Mouse (Mus musculus) heart, embryonic 16.5 days (tissue): ENCODE results near the gene Nudt4. TPM values are rescaled to one million over a fixed set of nuclear protein-coding genes. Genes with fewer than 3 reads are reported as not detected.

Experiments
- ATAC-seq: fragments of 200-750 bp; cut with Nextera tagmentation; replicated peaks from 2 replicates; pipeline ENCODE4 v1.8.0; 2017; ENCODE audit warnings: moderate number of reproducible peaks; ENCODE audit not compliant: insufficient read depth, low FRiP score; ENCODE audit errors: extremely low read depth
- H3K27ac ChIP-seq: fragments of 300-500 bp; sonication (generic); 2 replicates; pipeline ENCODE4 v1.5.1; 2014; ENCODE audit warnings: mild to moderate bottlenecking, low read length, control low read depth, moderate library complexity
- H3K27me3 ChIP-seq: fragments of 300-500 bp; sonication (generic); 2 replicates; pipeline ENCODE4 v1.6.1; 2014; ENCODE audit warnings: low read length, mixed read lengths; ENCODE audit not compliant: control insufficient read depth, insufficient read depth
- H3K36me3 ChIP-seq: fragments of 300-500 bp; sonication (generic); 2 replicates; pipeline ENCODE4 v1.6.1; 2014; ENCODE audit not compliant: control insufficient read depth, insufficient read depth
- H3K4me1 ChIP-seq: fragments of 300-500 bp; sonication (generic); 2 replicates; pipeline ENCODE4 v1.6.1; 2014; ENCODE audit warnings: low read length, mixed read lengths; ENCODE audit not compliant: control insufficient read depth, insufficient read depth
- H3K4me2 ChIP-seq: fragments of 300-500 bp; sonication (generic); 2 replicates; pipeline ENCODE4 v1.6.1; 2014; ENCODE audit warnings: low read depth, mild to moderate bottlenecking, control low read depth, low read length
- H3K4me3 ChIP-seq: fragments of 300-500 bp; sonication (generic); 2 replicates; pipeline ENCODE4 v1.5.1; 2014; ENCODE audit warnings: mild to moderate bottlenecking, control low read depth, low read length
- H3K9ac ChIP-seq: fragments of 300-500 bp; sonication (generic); 2 replicates; pipeline ENCODE4 v1.6.1; 2014; ENCODE audit warnings: low read length, control low read depth
- H3K9me3 ChIP-seq: fragments of 300-500 bp; sonication (generic); replicated peaks from 2 replicates; pipeline ENCODE4 v1.6.1; 2016; ENCODE audit warnings: low read length; ENCODE audit not compliant: control insufficient read depth
- WGBS: fragments of 180-500 bp; shearing (Covaris S2); extraction: QIAGEN DNeasy Blood & Tissue Kit; methylation state at CpG from one replicate; pipeline ENCODE4 v1.1.7; 2014; 5-methylcytosine and 5-hydroxymethylcytosine counted together
- polyA plus RNA-seq: library from polyadenylated mRNA; unstranded; fragments of >200 nt; fragmentation: Nextera tagmentation; extraction: Ambion mirVana; gene quantifications from 2 replicates; pipeline ENCODE4 v1.2.1, GENCODE M21; 2015

Nudt4 gene
- polyA plus RNA-seq, 1 experiment from 2014 or later: 83.7 TPM

- Histone ChIP-seq H3K4me2 (no peak overlapping the region), H3K27me3 (no peaks in the 10 kb centered on the region), H3K9ac (no peak overlapping the region), H3K27ac (no peak overlapping the region), H3K4me1 (peaks cover 38% of the 10 kb centered on the region), H3K9me3 (no peaks in the 10 kb centered on the region), H3K36me3 (no peaks in the 10 kb centered on the region), H3K4me3 (no peak overlapping the region)
- ATAC-seq: no peak
- WGBS: 67% methylated on average over 6 of the region's 6 CpGs
Observed at GRCm38 (mm10) chr10:95536222-95536541, 27.8 kb downstream of the Nudt4 start.

DNA sequence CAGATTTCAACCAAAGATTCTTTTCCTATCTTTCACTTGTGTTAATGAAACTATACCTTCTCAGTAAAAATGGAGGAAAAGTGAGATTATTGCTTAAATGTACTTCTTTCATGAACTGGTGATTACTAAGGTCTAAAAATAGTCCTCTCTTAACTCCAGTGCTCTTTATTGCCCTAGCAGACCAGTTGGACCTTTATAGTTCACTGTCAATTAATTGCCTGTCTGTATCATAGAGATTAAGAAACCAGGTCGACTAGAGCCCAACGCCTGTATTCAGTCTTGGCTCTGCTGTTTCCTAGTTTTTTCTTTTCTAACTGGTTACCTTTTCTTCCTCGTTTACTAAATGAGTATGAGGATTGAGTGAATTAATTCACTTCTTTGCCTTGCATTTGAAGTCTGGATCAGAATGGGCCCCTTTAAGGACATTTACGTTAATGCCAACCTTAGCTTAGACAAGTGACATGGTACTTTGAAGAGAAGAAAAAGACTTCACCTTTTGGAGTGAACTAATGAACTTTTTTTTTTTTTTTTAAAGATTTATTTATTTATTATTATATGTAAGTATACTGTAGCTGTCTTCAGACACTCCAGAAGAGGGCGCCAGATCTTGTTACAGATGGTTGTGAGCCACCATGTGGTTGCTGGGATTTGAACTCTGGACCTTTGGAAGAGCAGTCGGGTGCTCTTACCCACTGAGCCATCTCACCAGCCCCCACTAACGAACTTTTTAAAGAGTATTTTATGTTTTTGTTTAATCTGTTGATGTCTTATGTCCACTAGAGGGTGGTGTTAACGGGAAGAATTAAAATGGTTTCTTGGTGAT, 28.3 kb downstream of the Nudt4 start:
- peaks cover 42% of the 10 kb centered on the region for H3K4me1 ChIP-seq
- ATAC-seq: no peak
- 79% methylated on average over 7 of the region's 8 CpGs for WGBS
- H3K36me3 ChIP-seq: no peaks in the 10 kb centered on the region
- H3K27me3 ChIP-seq: no peaks in the 10 kb centered on the region
- H3K27ac ChIP-seq: peak overlapping the region; percentile 48; the same call in 1 of the 2 replicates
- H3K4me3 ChIP-seq: no peak overlapping the region
- no peak overlapping the region for H3K9ac ChIP-seq
- no peak overlapping the region for H3K4me2 ChIP-seq
- H3K9me3 ChIP-seq: no peaks in the 10 kb centered on the region

- H3K9ac ChIP-seq: no peak overlapping the region
- no peaks in the 10 kb centered on the region for H3K9me3 ChIP-seq
- H3K4me2 ChIP-seq: no peak overlapping the region
- no peak; the same call in 1 of the 2 replicates for ATAC-seq
- H3K4me1 ChIP-seq: peaks cover 43% of the 10 kb centered on the region
- no peak overlapping the region for H3K4me3 ChIP-seq
- H3K27ac ChIP-seq: peak overlapping the region; percentile 55; the same call in 1 of the 2 replicates
- no peaks in the 10 kb centered on the region for H3K36me3 ChIP-seq
- WGBS: 71% methylated on average over 7 of the region's 7 CpGs
- no peaks in the 10 kb centered on the region for H3K27me3 ChIP-seq
Observed at GRCm38 (mm10) chr10:95533382-95533781, 30.6 kb downstream of the Nudt4 start.

DNA sequence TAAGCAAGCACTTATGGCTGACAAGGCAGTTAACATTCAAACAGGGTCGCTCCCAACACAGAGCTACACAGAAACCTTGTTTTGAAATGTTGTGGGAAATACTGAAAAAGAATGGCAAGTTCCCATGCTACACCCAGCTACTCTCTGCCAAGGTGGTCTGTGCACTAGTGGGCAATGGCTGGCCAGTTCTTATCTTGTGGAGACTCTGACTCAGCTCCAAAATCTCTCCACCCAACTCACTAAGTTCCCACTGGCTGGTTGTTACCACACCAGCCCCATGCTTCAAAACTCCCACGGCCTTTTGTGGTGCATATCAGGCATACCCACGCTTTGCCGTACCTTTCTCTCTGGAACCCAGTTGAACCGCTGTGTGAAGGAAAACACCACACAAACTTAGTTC, 31.0 kb downstream of the Nudt4 start:
- Histone ChIP-seq H3K27ac (no peak overlapping the region), H3K9ac (no peak overlapping the region), H3K36me3 (no peaks in the 10 kb centered on the region), H3K4me1 (peaks cover 42% of the 10 kb centered on the region), H3K4me2 (no peak overlapping the region), H3K4me3 (no peak overlapping the region), H3K9me3 (no peaks in the 10 kb centered on the region), H3K27me3 (no peaks in the 10 kb centered on the region)
- ATAC-seq: no peak
- 61% methylated on average over 5 of the region's 5 CpGs for WGBS

- H3K4me3 ChIP-seq: no peak overlapping the region
- H3K4me1 ChIP-seq: peaks cover 47% of the 10 kb centered on the region
- no peak overlapping the region for H3K4me2 ChIP-seq
- no peak for ATAC-seq
- H3K9me3 ChIP-seq: no peaks in the 10 kb centered on the region
- no peak overlapping the region for H3K9ac ChIP-seq
- no peaks in the 10 kb centered on the region for H3K36me3 ChIP-seq
- WGBS: 67% methylated on average over 2 of the region's 2 CpGs
- no peak overlapping the region for H3K27ac ChIP-seq
- no peaks in the 10 kb centered on the region for H3K27me3 ChIP-seq
Observed at GRCm38 (mm10) chr10:95530551-95531121, 33.3 kb downstream of the Nudt4 start.

- Histone ChIP-seq H3K4me1 (peaks cover 31% of the 10 kb centered on the region), H3K9me3 (no peaks in the 10 kb centered on the region), H3K27ac (0 out of 2 replicates have a peak overlapping the region, but pooled peaks have one; percentile 24), H3K27me3 (no peaks in the 10 kb centered on the region), H3K4me2 (no peak overlapping the region), H3K4me3 (no peak overlapping the region), H3K9ac (no peak overlapping the region), H3K36me3 (no peaks in the 10 kb centered on the region; the same call in 1 of the 2 replicates)
- WGBS: 79% methylated on average over 5 of the region's 5 CpGs
- no peak for ATAC-seq
Observed at GRCm38 (mm10) chr10:95526495-95527122, 37.3 kb downstream of the Nudt4 start.

DNA sequence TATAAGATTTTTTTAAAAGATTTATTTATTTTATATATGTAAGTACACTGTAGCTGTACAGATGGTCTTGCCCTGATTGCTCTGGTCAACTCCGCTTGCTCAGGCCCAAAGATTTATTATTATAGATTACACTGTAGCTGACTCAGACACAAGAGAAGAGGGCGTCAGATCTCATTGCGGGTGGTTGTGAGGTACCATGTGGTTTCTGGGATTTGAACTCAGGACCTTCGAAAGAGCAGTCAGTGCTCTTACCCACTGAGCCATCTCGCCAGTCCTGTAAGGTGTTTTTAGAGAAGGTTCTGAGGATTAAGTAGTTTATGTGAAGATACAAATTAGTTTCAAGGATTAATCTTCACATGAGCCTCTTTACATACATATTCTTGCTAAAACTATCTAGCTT, 38.1 kb downstream of the Nudt4 start:
- H3K9me3 ChIP-seq: no peaks in the 10 kb centered on the region
- H3K9ac ChIP-seq: no peak overlapping the region
- no peak overlapping the region for H3K4me3 ChIP-seq
- H3K4me2 ChIP-seq: no peak overlapping the region
- no peak for ATAC-seq
- 89% methylated on average over 5 of the region's 5 CpGs for WGBS
- H3K4me1 ChIP-seq: peaks cover 30% of the 10 kb centered on the region
- no peaks in the 10 kb centered on the region for H3K27me3 ChIP-seq
- H3K36me3 ChIP-seq: no peaks in the 10 kb centered on the region; the same call in 1 of the 2 replicates
- no peak overlapping the region for H3K27ac ChIP-seq

DNA sequence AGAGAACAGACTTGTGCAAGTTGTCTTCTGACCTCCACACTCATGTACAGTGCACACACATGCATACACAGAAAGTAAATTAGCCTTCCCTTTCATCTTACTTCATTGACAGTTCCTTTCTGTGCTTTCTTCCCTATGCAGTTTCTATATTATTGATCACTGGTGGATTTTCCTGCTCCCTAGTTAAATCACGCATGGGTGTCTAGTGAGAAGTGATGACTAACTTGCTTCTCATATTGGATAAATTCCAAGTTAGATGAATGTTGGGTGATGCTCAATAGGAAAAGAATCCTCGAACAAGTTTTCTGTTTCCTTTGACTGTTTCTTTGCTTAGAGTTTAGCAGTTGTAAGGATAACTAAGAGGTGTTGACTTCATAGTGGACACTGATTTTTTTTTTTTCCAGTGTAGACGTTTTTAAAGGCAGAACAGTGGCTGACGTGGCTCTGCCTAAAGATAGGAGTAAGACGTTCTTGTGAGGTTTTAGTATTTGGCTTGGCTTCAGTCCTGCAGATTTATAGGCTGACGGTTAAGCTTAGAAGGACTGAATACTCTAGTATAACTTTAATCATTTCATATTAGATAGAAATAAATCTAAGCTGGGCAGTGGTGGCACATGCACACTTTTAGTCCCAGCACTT, 38.8 kb downstream of the Nudt4 start:
- ATAC-seq: no peak
- no peak overlapping the region for H3K4me2 ChIP-seq
- H3K27ac ChIP-seq: no peak overlapping the region
- H3K4me1 ChIP-seq: peaks cover 25% of the 10 kb centered on the region
- H3K9ac ChIP-seq: no peak overlapping the region
- no peak overlapping the region for H3K4me3 ChIP-seq
- no peaks in the 10 kb centered on the region for H3K27me3 ChIP-seq
- no peaks in the 10 kb centered on the region; the same call in 1 of the 2 replicates for H3K36me3 ChIP-seq
- 41% methylated on average over 6 of the region's 6 CpGs for WGBS
- H3K9me3 ChIP-seq: no peaks in the 10 kb centered on the region
